Mouse (Mus musculus) urinary bladder, postnatal 4 days (tissue): Measurements from ENCODE around the gene Gm6205.
"Not testable (repeated sequence)": the region's sequence is repeated elsewhere in the genome, so short reads cannot be mapped to it uniquely, and the experiment has no call there.

ENCODE experiments used
- DNase-seq, 2 experiments: peaks; one replicate each; pipeline ENCODE4 v3.0.0; 2021 to 2022; ENCODE audit warnings: low spot score in 2 of 2

The Gm6205 gene

GRCm38 (mm10) chr5:94648082-94648481 is at the start of gene Gm6205:
Gm6205 (plus strand) TSS chr5:94648382.
- DNase-seq = not testable (repeated sequence)

GRCm38 (mm10) chr5:94616242-94616641 is 31.9 kb upstream of the Gm6205 start, which contains the start of gene Gm3147:
Gm3147 (minus strand) TSS chr5:94616342.
- DNase-seq = not testable (repeated sequence)

- DNase-seq = not testable (repeated sequence)
These were observed 24.5 kb upstream of the Gm6205 start, which contains the start of gene Gm6509 for GRCm38 (mm10) chr5:94623679-94624078. Gm6509 (plus strand) TSS chr5:94623979.
